ENCODE assay signal across 8 mouse cellular contexts in genomic region chr6:148443726-148444701, GRCm38 (mm10). TPM values are rescaled to one million over a fixed set of nuclear protein-coding genes. Genes with fewer than 3 reads are reported as not detected.
A peak's percentile ranks its signal among the peaks of the same experiment; 100 is the strongest.
DNase-seq lines count a peak whose midpoint lies in the region; ATAC-seq and TF ChIP-seq lines count a peak whose summit lies in the region.

Tmtc1 (minus strand) TSS chr6:148444389.

- peak; percentile 81 for ATAC-seq in lung, embryonic 15.5 days (ENCODE audit: borderline replicate concordance, extremely low read depth, low FRiP score, low TSS enrichment)

- no peaks in the 10 kb centered on the region for H3K36me3 ChIP-seq in CH12.LX (replicated peaks in 1 of 2; ENCODE audit: control insufficient read depth in 1 of 2, insufficient read depth in 1 of 2, low read length in 1 of 2)
- H3K36me3 ChIP-seq in lung, embryonic 15.5 days: no peaks in the 10 kb centered on the region

- H3K9me3 ChIP-seq in CH12.LX (replicated peaks; ENCODE audit: low read length): peaks cover 13% of the 10 kb centered on the region
- H3K9me3 ChIP-seq in lung, embryonic 15.5 days: no peaks in the 10 kb centered on the region

- no peaks in the 10 kb centered on the region for H3K27me3 ChIP-seq in CH12.LX (replicated peaks)
- peaks cover 53% of the 10 kb centered on the region for H3K27me3 ChIP-seq in lung, embryonic 15.5 days

- peaks cover 0 to 3% of the 10 kb centered on the region in 2 experiments; a peak in 1 of 4 replicates for H3K4me1 ChIP-seq in CH12.LX (ENCODE audit: control insufficient read depth in 1 of 2, insufficient read depth in 2 of 2)
- peaks cover 21% of the 10 kb centered on the region for H3K4me1 ChIP-seq in lung, embryonic 15.5 days

- TF ChIP-seq POLR2A in CH12.LX (IDR thresholded peaks at IDR 0.05; ENCODE audit: low read depth, low read length): no peak

- in situ Hi-C loops in CH12.LX (cut with MboI; ENCODE audit: low pct_ligation_motif_present, low pct_unique_long_range_greater_than_20kb, low sequenced_read_pairs): no loop called here

- dilution Hi-C loops in CH12.LX (cut with MboI; ENCODE audit: extremely low pct_ligation_motif_present, extremely low pct_unique_long_range_greater_than_20kb, low sequenced_read_pairs): no loop called here

- intact Hi-C loops in heart, postnatal 25 days (cut with DNase I): loop anchor here (2.0 to 10.0 kb wide), 5 partner anchors 39 to 241 kb away; no protein-coding TSS in a partner anchor

- H3K9ac ChIP-seq in CH12.LX (ENCODE audit: insufficient read depth, low read depth): no peak within 1 kb of the TSS; the same call in 1 of the 2 replicates
- H3K9ac ChIP-seq in lung, embryonic 15.5 days: peak within 1 kb of the TSS; percentile 55

- no peak for TF ChIP-seq RAD21 in CH12.LX (IDR thresholded peaks at IDR 0.05; ENCODE audit: low read depth, low read length)

- peak within 1 kb of the TSS in 1 of 3 experiments; percentile 49 for H3K4me3 ChIP-seq in CH12.LX (replicated peaks in 1 of 3; ENCODE audit: low read depth in 2 of 3, low read length in 2 of 3, poor library complexity in 1 of 3)
- peak within 1 kb of the TSS; percentile 88 for H3K4me3 ChIP-seq in layer of hippocampus, adult 2 months
- H3K4me3 ChIP-seq in lung, embryonic 15.5 days: peak within 1 kb of the TSS; percentile 57

- no peaks in the 10 kb centered on the region for H3K79me2 ChIP-seq in CH12.LX (replicated peaks; ENCODE audit: control insufficient read depth, extremely low read depth, insufficient read depth, poor library complexity, severe bottlenecking)

- TF ChIP-seq EP300 in CH12.LX (IDR thresholded peaks at IDR 0.05; ENCODE audit: low read length): no peak

- H3K27ac ChIP-seq in CH12.LX (ENCODE audit: insufficient read depth, low read depth): no peak within 1 kb of the TSS
- peak within 1 kb of the TSS; percentile 91 for H3K27ac ChIP-seq in layer of hippocampus, adult 2 months
- H3K27ac ChIP-seq in lung, embryonic 15.5 days: peak within 1 kb of the TSS; percentile 24; the same call in 1 of the 2 replicates

- no peak for DNase-seq in CH12.LX (ENCODE audit: extremely low read depth)
- DNase-seq in cerebellum, adult 18-20 months: peak; percentile 24 to 38
- DNase-seq in forelimb bud, embryonic 11.5 days (ENCODE audit: low read depth, low spot score): peak; percentile 64
- DNase-seq in heart, postnatal 25 days (ENCODE audit: low spot score): peak; percentile 83
- DNase-seq in layer of hippocampus, adult 2 months (ENCODE audit: low spot score in 2 of 2): peak; percentile 53 to 67
- DNase-seq in ovary, postnatal 36 days (ENCODE audit: low spot score): peak; percentile 82
- peak; percentile 15 for DNase-seq in thymus, postnatal 25 days

- no peak for TF ChIP-seq CTCF in CH12.LX (conservative IDR thresholded peaks at IDR 0.05 in 1 of 2, IDR thresholded peaks at IDR 0.05 in 1 of 2; ENCODE audit: low read depth in 2 of 2, low read length in 2 of 2)
- TF ChIP-seq CTCF in layer of hippocampus, adult 2 months (conservative IDR thresholded peaks at IDR 0.05): no peak

- 1% methylated on average over 99 of the region's 99 CpGs for WGBS in lung, embryonic 15.5 days

- peak within 1 kb of the TSS; percentile 46 for H3K4me2 ChIP-seq in CH12.LX (ENCODE audit: insufficient read depth, low read depth, poor library complexity, severe bottlenecking)
- H3K4me2 ChIP-seq in lung, embryonic 15.5 days: peak within 1 kb of the TSS; percentile 98

TF ChIP-seq in CH12.LX, 34 proteins besides CTCF, POLR2A, EP300 and RAD21:
- TF ChIP-seq USF2 (conservative IDR thresholded peaks at IDR 0.05; ENCODE audit: low read depth, low read length) (no peak), MXI1 (IDR thresholded peaks at IDR 0.05; ENCODE audit: low read depth, low read length) (no peak), ETS1 (conservative IDR thresholded peaks at IDR 0.05; ENCODE audit: low read depth, low read length) (no peak), ZNF384 (IDR thresholded peaks at IDR 0.05; ENCODE audit: low read depth, low read length) (no peak), NRF1 (IDR thresholded peaks at IDR 0.05; ENCODE audit: low read depth, low read length) (peak; percentile 78), CHD2 (IDR thresholded peaks at IDR 0.05; ENCODE audit: low read length) (no peak), TCF12 (IDR thresholded peaks at IDR 0.05; ENCODE audit: low read depth, low read length) (0 out of 2 replicates have a peak, but pooled peaks have one; percentile 18), TBP (conservative IDR thresholded peaks at IDR 0.05; ENCODE audit: low read depth, low read length) (no peak), JUN (IDR thresholded peaks at IDR 0.05; ENCODE audit: insufficient read depth, low read depth, low read length) (no peak), MAFK (IDR thresholded peaks at IDR 0.05; ENCODE audit: insufficient replicate concordance, low read length) (no peak), SIN3A (IDR thresholded peaks at IDR 0.05; ENCODE audit: low read length) (no peak), PAX5 (IDR thresholded peaks at IDR 0.05; ENCODE audit: low read length) (no peak), USF1 (IDR thresholded peaks at IDR 0.05; ENCODE audit: low read depth, low read length) (no peak)

RNA-seq across cellular contexts. Expression of gene Tmtc1, which starts in this region (rescaled TPM):
- total RNA-seq in CH12.LX (2012; rRNA removed) (0.13 TPM in 1 of 2 replicates, not detected in the other), CH12.LX (2014; rRNA removed) (0.03 TPM in 2 replicates)
- 0.04 and 0.05 TPM in 2 replicates for polyA plus RNA-seq in CH12.LX (2012; ENCODE audit: insufficient read length, low read depth)
- 10 to 100 TPM; 90.6 to 92.3 TPM for total RNA-seq in heart, postnatal 25 days (2021)
- total RNA-seq in layer of hippocampus, adult 2 months (2021): 10 to 100 TPM; 39.8 to 42.0 TPM
- 2.5 and 2.9 TPM in 2 replicates for polyA plus RNA-seq in lung, embryonic 15.5 days (2015; fragmentation: Nextera tagmentation; extraction: Ambion mirVana)

Comparison
In these comparisons a context has a peak if more than half of its experiments do, and no peak if none do; other contexts are left out.
1. RNA of gene Tmtc1 (total RNA-seq): 90.6 to 92.3 TPM in heart, postnatal 25 days and 39.8 to 42.0 TPM in layer of hippocampus, adult 2 months; 0.03 to 0.13 TPM in CH12.LX; every median in the first group is over 10 times any median in the second.